Mouse (Mus musculus): Measurements from ENCODE around the gene Mllt6.

- TF ChIP-seq POLR2A (IDR thresholded peaks at IDR 0.05; ENCODE audit: borderline replicate concordance, insufficient read depth, low read length): no peak
- no peak for TF ChIP-seq CTCF (IDR thresholded peaks at IDR 0.05; ENCODE audit: borderline replicate concordance, insufficient read depth, low read depth, low read length)
These were observed 33.6 kb upstream of the Mllt6 start, which contains the start of gene Epop for GRCm38 (mm10) chr11:97629576-97629975.

Data from cerebellum, adult 2 months (tissue).